Mouse (Mus musculus) E14TG2a.4 (cell line): Measurements from ENCODE around the gene Gm20388.

Experiments used
- CTCF ChIP-seq: conservative IDR thresholded peaks from 2 replicates; pipeline ENCODE4 v1.5.1; 2014; ENCODE audit warnings: low read length
- NANOG ChIP-seq: IDR thresholded peaks from 2 replicates; pipeline ENCODE4 v1.6.1; 2014; ENCODE audit warnings: borderline replicate concordance, low read length, mixed read lengths
- POU5F1 ChIP-seq: IDR thresholded peaks from 2 replicates; pipeline ENCODE4 v1.6.1; 2014; ENCODE audit warnings: low read length, borderline replicate concordance

DNA sequence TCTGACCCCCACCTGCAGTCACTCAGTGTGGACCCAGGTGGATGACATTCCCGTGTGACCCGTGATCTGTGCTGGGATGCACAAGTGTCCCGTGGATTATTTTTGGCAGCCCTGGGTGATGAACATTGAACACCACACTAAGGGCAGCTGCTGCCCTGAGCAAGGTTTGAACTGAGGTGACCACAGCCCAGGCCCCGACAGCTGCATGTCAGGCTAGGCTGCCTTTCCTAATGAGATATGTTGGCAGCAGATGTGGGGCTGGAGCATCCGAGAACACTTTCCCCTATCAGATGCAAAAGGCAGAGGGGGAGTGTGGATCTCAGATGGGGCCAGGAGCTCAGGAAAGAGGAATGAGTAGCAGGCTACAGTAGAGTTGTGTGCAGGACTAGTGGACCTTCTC is 3600.2 kb downstream of the Gm20388 start:
- TF ChIP-seq CTCF (no peak), NANOG (no peak), POU5F1 (no peak)
